Mouse (Mus musculus) granulocyte monocyte progenitor cell, adult 5-6 weeks (primary cell): ENCODE measurements around the gene B3gntl1. TPM values are rescaled to one million over a fixed set of nuclear protein-coding genes. Genes with fewer than 3 reads are reported as not detected.

Experiments used
- ATAC-seq: replicated peaks from 2 replicates; pipeline ENCODE4 v1.8.0; 2016; ENCODE audit warnings: mild to moderate bottlenecking, moderate TSS enrichment, inconsistent platforms; ENCODE audit not compliant: poor library complexity, severe bottlenecking
- total RNA-seq, 2 experiments: library from RNA; stranded (forward) in 1 of 2; stranded (reverse) in 1 of 2; fragments of 200-712, 200-1000 nt in 1 of 2; fragments of >200 nt in 1 of 2; fragmentation: Nextera tagmentation in 1 of 2; gene quantifications; 2 replicates each; pipeline ENCODE4 v1.2.3; 2014 to 2017

B3gntl1 gene
- total RNA-seq, 2 experiments from 2014 or later = 6.7 to 7.5 TPM

DNA sequence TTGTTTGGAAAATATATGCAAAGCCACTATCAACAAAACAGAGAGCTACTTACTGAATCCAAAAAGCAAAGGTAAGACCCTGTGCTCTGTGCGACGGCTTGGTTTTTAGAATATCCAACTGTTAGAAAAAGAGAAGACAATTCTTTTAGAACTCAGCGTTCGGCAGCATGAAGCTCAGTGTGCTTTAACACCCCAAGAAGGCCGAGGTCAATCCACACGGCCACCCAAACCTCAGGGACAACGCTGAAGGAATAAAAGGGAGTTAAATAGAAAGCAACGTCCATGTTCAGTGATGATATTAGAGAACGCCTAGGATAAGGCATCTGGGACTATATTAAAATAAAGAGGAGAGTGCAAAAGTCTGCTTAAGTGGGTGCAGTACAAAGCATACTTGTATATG is 21.4 kb downstream of the B3gntl1 start:
- no peak for ATAC-seq

DNA sequence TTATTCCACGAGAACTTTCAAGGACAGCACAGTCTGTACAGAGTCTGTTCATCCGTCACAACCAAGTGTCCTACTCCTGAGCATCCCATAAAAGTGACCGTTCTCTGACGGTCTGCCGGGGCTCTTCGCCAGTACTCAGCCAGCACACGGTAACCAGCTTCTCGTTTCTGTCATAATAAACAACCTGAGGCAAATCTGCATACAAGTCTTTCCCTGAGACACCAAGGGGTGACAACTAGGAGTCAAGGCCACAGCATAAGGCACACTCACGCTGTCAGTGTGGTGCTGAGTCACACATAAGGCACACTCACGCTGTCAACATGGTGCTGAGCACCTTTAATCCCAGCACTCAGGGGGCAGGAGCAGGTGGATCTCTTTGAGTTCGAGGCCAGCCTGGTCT is 22.3 kb downstream of the B3gntl1 start:
- ATAC-seq = no peak

DNA sequence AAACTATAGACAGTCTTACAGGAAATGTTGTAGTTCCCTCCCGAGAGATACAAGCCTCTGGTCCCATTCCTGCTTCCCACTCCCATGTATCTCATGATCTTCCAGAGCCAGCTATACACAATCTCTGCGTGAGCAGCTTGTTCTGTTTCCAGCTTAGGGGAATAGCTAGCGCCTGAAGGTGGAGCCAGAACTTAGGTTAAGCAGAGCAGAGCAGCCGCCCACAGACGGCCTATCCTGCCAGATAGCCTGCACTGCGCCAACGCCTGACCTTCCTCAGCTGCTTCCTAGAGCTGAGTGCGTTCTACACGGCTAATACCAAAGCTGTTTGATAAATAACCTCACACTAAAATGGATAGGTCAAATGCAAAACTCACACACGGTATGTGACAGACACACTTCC is 23.1 kb downstream of the B3gntl1 start:
- no peak for ATAC-seq

DNA sequence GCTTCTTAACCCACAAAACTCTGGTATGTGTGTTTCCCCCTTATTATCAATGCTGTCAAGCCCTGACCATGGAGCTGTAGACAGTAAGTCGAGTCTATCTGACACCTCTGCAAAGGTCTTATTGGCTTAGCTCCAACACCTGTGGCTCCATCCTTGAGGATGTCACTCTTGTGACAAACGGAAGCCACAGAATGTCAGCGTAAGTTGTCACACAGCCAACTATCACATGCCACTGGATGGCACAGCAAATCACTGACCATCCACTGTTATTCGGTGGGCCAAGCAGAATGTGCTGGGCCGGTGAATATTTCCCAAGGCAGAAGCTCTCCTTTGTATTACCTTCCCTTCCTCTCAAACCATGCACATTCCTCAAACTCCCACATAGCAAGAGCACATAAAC is 24.8 kb downstream of the B3gntl1 start:
- no peak for ATAC-seq

DNA sequence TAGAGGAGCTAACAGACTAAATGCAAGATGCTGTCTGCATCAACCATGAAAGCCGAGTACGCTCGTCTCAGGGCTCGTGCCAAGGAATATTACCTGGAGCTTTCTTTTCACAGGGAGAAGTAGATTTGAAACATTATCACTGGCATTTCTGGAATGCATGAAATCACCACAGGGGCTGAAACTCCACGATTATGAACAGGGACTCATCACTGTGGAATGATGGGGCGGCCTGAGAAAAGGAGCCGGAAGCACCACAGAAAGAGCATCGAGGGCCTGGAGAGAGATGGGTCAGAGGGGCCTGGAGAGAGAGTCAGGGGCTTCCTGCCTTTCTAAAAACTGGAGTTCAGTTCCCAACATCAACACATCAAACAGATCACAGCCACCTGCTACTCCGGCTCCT is 25.6 kb downstream of the B3gntl1 start:
- ATAC-seq = no peak

DNA sequence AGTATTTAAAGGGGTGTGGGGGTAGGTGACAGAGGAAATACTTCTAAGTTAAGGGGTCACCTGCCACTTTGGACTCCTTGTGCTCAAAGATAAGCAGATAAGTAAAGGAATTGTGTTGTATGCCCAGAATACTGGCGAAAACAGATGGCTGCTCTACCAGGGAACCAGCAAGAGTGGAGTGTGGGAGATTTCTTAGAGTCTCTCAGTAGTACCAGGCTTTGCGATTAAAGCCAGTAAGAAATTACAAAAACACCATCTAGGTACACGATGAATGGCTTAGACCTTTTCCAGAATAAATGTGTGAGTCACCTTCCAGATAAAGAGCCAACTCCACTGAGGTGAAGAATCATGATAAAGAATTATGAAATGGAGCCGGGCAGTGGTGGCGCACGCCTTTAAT is 27.6 kb downstream of the B3gntl1 start:
- ATAC-seq = no peak

DNA sequence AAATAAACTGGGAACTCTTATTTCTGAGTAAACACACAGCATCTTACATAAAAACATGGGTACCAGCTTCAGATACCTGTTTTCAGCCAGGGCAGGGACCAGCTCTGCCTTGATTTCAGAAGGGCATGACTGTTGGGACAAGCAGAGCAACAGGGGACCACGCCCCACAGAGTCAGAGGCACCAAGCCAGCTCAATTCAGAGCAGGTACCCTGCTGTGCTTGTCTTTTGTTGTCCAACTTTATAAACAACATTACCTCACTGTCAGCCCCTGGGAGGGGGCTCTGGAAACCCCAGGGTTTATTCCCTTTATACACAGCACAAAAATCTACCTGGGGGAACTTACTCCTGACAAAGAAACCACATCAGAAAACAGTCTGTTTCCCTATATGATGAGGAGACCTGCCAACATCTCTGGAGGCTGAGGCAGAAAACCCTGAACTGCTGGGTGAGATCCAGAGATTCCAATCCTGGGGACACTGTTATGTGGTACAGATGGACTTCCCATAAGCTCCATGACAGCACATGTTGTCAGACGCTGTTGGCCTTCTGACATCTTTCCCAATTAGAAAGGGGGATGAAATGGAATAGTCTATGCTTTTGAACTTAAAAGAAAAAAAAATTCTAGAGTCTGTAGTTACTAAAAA is 31.3 kb downstream of the B3gntl1 start:
- ATAC-seq = no peak

DNA sequence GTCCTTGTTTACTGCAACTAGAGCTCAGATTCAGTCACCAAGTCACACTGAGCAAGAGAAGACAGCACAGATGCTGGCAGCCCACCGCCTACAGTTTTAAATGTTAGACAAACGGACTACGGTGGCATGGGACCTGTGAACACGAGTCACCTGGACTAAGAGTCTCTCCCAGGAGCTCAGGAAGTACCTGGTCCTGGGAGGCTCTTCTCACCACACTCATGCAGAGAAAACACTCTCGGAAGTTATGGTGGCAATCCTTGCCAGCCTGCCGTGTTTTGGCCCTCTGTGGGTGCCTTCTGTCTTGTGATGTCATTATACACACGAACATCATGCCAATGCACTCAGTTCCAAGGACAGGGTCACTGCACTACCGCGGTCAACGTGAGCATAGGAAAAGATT is 36.3 kb downstream of the B3gntl1 start:
- ATAC-seq = no peak

DNA sequence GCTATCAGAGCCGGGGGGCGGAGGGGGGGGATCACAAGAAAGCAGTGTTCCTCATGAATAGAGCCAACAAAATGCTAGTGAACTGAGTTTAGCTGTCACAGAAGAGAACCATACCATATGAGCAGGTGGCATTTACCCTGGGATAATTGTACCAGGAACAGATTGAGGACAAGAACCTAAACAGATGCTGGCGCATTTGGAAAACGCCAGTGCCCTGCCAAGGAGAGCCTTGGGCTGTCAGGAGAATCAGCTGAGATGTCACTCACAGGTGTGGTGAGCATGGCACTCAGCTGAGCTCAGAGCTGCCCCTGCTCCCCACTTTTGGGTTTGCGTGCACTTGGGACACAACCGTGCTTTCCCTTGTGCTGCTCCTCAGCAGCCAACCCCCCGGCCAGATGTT is 41.5 kb downstream of the B3gntl1 start:
- ATAC-seq = no peak

DNA sequence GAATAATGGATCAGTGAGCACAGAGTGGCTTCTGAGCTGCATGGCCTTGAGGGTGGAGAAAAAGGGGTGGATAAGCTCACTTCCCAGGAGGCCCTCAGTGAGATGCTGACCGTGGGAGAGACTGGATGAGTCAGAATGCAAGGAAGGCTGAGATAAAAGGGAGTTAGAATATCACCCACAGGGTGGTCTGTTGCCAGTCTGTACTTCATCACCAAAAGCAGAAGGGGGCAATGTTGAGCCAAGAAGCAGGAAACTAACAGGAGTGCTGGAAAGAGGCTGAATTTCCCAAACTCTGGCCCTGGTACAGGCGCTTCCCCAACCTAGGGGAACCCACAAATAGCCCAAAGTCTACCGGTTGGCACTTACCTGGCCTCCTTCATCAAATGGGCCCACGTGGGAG is 42.5 kb downstream of the B3gntl1 start:
- ATAC-seq = no peak

DNA sequence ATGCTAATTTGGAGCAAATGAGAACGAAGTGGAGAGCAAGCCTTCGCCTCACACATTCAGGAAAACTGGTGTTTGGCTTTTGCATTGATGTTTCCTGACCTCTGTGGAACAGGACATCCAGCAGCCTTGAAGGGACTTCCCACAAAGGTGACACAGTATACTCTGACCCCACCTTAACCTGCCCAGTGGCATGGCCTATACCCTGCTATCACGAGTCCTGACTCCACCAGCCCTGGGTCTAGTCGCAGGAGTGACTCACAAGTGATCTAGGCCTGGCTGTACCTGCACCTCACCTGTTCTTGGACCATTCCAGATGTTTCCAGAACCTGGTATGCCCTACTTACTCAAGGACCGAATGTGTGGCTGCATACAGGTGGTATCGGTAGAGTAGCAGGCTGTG is 43.4 kb downstream of the B3gntl1 start:
- ATAC-seq = no peak

DNA sequence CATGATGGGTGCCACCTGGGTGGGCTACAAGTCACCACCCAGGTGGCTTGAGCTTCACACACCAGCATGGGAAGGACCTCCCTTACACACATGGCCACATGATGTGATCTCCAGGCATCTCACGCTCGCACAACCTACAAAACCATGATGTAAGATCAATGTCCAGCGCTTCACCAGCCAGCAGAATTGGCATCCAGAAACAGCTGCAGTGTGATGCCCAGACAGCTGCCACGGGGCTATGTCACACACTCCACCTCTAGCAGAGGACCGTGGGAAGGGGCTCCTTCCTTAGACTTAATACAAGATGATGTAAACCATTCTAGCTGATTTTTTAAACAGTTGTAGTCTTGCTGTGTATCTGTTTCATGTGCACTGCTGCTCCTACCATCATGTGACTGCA is 45.4 kb downstream of the B3gntl1 start:
- ATAC-seq = no peak

DNA sequence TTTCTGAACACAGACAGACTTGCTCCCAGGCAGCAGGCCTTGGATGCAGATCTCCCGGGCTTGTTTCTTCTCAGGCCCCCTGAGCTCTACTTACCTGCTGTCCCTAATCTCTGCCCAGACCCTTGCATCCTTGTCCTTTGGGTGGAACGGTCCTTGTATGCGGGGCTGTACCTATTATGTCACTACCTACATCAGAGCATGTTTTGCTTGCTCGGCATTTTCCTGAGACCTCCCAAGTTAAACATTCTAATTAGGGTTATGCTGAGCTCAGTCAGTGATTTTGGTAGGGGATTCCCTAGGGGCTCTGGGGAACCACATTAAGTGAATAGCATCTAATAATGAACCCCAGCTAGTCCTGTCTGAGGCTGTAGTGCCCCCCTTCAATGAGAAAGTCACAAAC is 47.9 kb downstream of the B3gntl1 start:
- no peak for ATAC-seq

DNA sequence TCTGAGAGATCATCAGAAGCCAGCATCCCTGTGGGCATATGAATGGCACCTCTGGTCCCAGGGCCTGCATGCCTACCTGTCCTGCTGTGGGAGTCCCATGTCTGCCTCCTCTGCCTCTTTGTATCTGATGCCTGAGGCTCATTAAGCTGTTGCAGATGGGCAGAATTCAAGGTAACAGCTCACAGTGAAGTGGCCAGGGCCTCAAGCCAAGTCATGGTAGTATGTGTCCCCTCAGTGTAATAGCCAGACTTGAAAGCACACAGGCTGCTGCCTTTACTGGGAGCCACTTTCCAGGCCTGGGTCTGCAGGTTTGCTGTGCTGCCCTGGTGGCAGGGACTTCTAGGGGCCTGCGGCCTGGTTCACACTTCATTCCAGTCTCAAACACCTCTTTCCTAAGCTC is 55.6 kb downstream of the B3gntl1 start:
- no peak for ATAC-seq

DNA sequence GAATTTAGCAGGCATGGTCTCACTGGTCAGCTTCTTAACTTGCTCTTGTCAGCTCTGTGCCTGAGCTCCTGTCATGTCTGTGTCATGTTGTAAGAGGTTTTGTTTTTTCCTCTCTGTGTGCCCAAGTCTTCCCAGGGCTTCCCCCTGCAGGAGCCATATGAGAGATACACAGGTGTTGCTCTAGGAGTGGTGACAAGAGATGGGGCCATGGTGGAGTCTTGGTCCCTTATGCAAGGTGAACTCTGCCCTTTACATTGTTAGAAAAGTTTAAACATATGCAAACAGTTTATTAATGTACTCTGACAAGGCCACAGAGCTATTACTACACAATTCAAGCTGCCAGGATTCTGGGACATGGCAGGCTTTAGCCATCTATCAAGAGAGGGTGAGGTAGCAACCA is 56.5 kb downstream of the B3gntl1 start:
- no peak for ATAC-seq

DNA sequence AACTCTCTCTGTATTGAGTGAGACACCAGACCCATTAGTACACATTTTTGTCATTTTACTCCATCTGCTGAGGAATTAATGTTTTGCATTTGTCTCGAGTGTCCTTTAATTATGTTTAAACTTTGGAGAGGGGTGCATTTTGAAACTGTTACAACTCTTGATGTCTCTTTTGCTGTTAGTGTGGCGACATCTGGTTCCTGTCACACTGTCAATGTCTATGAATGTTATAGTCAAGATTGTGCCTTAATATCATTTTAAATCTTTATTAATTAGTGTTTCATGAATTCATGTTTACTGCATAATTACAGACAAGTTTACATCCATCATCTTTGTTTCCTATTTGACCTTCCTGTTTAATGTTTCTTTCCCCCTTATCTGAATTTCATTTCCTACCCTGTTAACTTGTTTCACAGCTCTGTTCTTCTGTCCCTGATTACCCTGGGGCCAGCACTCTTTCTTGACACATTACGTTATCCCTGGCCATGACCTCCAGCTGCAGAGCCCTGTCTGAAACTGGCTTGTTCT is 56.9 kb downstream of the B3gntl1 start:
- ATAC-seq = no peak

DNA sequence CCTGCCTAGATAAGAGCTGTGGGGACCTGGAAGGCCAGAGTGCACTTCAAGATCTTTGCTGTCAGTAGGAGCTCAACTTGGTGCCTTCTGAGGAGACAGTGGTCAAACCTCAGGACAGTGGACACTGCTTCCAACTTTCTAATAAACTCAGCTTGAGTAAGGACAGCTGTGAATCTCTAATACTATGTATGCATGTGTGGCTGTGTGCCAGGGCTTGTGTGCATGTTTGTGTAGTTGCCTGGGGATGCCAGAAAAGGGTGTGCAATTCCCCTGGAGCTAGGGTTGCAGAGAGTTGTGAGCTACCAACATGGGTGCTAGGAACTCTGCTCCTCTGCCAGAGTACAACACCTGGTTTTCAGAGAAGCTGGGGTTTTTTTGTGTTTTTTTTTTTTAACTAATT is 62.0 kb downstream of the B3gntl1 start:
- no peak for ATAC-seq

DNA sequence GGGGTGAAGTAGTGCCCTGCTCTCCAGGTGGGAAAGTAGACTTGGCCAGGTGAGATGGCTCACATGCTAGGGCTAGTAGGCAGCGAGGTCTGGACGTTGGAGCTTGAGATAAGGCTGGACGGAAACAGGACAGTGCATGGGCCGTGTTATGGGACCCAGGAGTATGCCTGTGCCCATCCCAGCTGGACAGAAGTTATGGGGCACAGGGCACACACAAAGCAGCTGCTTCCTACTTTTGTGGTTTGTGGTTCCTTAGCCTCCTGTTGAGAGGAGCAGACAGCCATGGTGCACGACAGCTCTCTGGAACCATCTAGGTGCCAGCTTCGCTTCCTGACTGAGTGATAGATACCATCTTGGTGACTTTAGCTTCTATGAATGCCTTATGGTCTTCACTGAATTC is 67.3 kb downstream of the B3gntl1 start:
- peak; percentile 64 for ATAC-seq

DNA sequence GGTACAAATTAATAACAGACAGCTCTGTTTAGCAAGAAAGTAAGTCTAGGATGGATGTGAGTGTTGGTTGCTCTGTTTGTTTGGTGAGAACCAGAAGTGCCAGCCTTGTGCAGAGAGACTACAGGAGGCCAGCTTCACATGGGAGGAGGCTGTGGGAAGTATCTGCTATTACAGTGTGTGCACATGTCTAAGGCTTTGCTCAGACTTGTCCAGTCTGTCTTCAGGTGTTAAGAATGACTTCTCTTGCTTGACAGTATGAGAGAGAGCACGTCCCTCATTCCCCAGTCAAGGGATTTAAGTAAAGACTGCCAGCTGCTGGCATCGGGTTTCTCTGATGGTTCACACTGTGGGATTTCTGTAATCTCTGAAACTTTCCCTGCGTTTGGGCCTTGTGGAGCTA is 71.5 kb downstream of the B3gntl1 start:
- no peak for ATAC-seq

DNA sequence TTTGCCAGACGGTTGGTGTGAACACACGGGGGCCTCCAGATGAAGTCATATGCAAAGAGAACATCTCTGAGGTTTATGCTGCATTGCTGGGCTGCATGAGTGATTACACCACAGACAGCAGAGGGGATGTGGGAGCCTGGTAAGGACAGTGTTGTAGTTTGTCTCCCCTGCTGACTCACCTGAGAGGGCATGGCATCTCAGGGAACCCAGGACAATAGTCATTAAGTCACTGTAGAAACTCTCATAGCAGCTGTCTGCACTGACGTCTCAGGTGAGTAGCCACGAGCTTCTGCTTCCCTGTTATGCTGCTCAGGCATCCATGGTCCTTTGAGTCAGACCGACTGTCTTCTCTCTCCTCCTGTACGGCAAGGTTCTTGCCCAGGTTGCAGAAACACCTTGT is 75.7 kb downstream of the B3gntl1 start:
- no peak for ATAC-seq

DNA sequence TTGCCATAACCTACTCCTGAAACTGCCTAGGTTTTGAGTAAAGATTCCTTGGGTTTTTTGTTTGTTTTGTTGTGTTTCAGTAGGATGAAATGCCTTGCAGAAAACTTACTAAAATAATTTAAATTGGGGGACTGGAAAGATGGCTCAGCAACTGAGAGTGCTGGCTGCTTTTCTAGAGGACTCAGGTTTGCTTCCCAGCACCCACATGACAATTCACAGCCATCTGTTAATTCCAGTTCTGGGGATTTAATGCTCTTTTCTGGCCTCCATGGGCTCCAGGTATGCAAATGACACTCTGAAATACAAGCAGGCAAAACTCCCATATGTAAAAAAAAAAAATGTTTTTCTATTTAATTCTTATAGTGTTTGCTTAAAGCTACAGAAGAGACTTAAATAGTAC is 91.1 kb downstream of the B3gntl1 start:
- no peak for ATAC-seq
